Mouse (Mus musculus) hematopoietic stem cell, adult 5-6 weeks (primary cell): Measurements from ENCODE around the gene Tnfrsf8. TPM values are rescaled to one million over a fixed set of nuclear protein-coding genes. Genes with fewer than 3 reads are reported as not detected.

Source experiments
- ATAC-seq, 2 experiments: fragments of 125-278 bp in 1 of 2; replicated peaks in 1 of 2; 2 replicates each; pipeline ENCODE4 v1.8.0; 2016 to 2017; ENCODE audit warnings: inconsistent platforms in 2 of 2, mild to moderate bottlenecking in 2 of 2, moderate number of reproducible peaks in 2 of 2, low read depth in 1 of 2, moderate TSS enrichment in 1 of 2; ENCODE audit not compliant: low FRiP score in 2 of 2, poor library complexity in 2 of 2, severe bottlenecking in 2 of 2, insufficient read depth in 1 of 2, low TSS enrichment in 1 of 2
- total RNA-seq: library from RNA; stranded (forward); fragments of 172-1452, 232-1000 nt; gene quantifications from 2 replicates; pipeline ENCODE4 v1.2.3, GENCODE M21; 2017

Gene Tnfrsf8
- total RNA-seq, 1 experiment from 2014 or later = not detected

- no peak for ATAC-seq
Measured at GRCm38 (mm10) chr4:145278724-145279370, 36.1 kb downstream of the Tnfrsf8 start.

- peak in 1 of 2 experiments; percentile 9; a peak in 1 of 4 replicates for ATAC-seq
Measured at GRCm38 (mm10) chr4:145278231-145278630, 36.7 kb downstream of the Tnfrsf8 start.

GRCm38 (mm10) chr4:145276368-145277249, 38.4 kb downstream of the Tnfrsf8 start:
- ATAC-seq = peak; percentile 77 to 87

DNA sequence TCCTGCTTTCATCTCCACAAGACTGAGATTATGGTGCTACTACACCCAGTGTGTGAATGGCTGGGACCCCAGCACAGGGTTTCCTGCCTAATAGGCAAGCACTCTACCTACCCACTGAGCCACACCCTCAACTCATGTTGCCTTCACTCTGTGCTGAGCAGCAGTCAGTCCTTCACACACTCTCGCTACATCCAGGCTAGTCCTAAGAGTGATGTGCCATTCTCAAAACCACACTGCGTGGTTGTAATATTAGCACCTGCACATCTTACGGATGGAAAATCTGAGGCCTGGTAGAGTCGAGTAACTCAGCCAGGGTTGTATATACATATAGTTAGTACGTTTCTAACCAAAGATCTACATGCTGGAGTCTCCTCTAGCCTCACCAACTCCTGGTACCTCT, 40.1 kb downstream of the Tnfrsf8 start:
- ATAC-seq = no peak

DNA sequence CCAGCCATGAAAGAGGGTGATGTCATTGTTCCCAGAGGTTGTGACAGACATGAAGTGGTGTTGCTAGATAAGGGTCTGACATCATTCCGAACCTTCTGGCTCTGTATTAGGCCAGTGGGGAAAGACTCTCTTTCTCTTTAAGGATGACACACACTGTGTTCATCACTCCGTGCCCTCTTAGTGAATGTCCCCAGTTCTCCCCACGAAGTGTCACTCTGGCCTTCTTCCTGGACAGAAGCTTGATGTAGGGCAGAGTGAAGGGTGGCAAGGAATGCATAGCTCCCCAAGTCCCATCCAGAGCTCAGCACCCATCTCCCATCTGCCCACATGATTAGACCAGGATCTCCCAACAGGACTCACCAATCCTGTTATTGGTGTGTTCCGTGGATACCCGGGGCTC, 41.0 kb downstream of the Tnfrsf8 start:
- ATAC-seq = no peak

GRCm38 (mm10) chr4:145272763-145273162, 42.2 kb downstream of the Tnfrsf8 start:
- no peak for ATAC-seq

DNA sequence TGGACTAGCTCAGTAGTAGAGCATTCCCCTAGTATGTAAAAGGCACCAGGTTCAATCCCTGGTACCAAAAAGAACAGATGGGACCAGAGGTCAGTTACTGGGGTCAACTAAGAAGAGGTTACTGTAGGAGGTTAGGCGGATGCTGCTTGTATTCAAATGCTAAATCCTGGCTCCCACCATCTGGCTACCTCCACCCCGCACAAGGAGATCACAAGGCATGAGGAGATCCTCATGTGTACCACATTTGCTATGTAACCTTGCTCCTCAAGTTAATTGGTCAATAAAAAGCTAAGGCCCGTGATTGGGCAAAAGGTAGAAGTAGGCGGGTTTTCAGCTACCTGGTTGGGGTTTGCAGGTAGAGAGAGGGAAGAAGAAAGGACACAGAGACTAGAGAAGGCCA, 43.3 kb downstream of the Tnfrsf8 start:
- ATAC-seq = no peak

- ATAC-seq = peak; percentile 41 to 42; a peak in 3 of 4 replicates
Measured at GRCm38 (mm10) chr4:145270136-145270535, 44.8 kb downstream of the Tnfrsf8 start.

- ATAC-seq = peak; percentile 50 to 63
Measured at GRCm38 (mm10) chr4:145267631-145268110, 47.3 kb downstream of the Tnfrsf8 start.

GRCm38 (mm10) chr4:145266505-145266904, 48.5 kb downstream of the Tnfrsf8 start:
- no peak for ATAC-seq

GRCm38 (mm10) chr4:145264761-145265160, 50.2 kb downstream of the Tnfrsf8 start:
- peak in 1 of 2 experiments; percentile 15; a peak in 1 of 4 replicates for ATAC-seq

- no peak for ATAC-seq
Measured at GRCm38 (mm10) chr4:145263583-145263982, 51.4 kb downstream of the Tnfrsf8 start.

- ATAC-seq = no peak
Measured at GRCm38 (mm10) chr4:145260802-145261201, 54.2 kb downstream of the Tnfrsf8 start.

- peak in 1 of 2 experiments; percentile 31; a peak in 1 of 4 replicates for ATAC-seq
Measured at GRCm38 (mm10) chr4:145257751-145258434, 57.1 kb downstream of the Tnfrsf8 start.

GRCm38 (mm10) chr4:145256144-145256543, 58.8 kb downstream of the Tnfrsf8 start:
- no peak for ATAC-seq

- peak; percentile 81 to 86 for ATAC-seq
Measured at GRCm38 (mm10) chr4:145254418-145254817, 60.5 kb downstream of the Tnfrsf8 start.

- ATAC-seq = no peak
Measured at GRCm38 (mm10) chr4:145252611-145253010, 62.4 kb downstream of the Tnfrsf8 start.

GRCm38 (mm10) chr4:145251546-145251945, 63.4 kb downstream of the Tnfrsf8 start:
- no peak for ATAC-seq
